Mouse (Mus musculus): ENCODE measurements at regions not wholly inside any gene's neighbourhood (a gene's known extent, or its start where the extent isn't known, plus 50 kb on each side); places are given as distances from the start of the nearest gene placed in this dataset.

DNA sequence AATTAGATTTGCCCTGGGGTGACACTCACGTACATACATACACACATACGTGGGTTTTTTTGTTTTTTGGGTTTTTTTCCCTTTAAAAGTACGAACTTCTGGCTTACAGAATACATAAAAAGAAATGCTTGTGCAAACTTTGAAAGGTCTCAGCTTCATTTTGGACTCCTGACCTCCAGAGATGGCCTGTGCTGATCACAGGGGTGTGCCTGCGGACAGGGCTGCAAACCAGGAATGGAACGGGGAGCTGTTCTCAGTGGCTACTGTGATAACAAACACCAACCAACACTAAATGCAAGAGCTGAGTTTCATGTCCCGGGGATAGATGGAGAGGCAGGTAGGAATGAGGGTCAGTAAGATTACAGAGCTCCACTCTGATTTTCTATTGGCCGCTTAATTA is 134.3 kb upstream of the Man2a1 start:
- Histone ChIP-seq H3K36me3 (replicated peaks in 1 of 2; ENCODE audit: control insufficient read depth in 1 of 2, insufficient read depth in 1 of 2, low read length in 1 of 2) (no peaks in the 10 kb centered on the region), H3K79me2 (replicated peaks; ENCODE audit: control insufficient read depth, extremely low read depth, insufficient read depth, poor library complexity, severe bottlenecking) (no peaks in the 10 kb centered on the region), H3K4me1 (ENCODE audit: control insufficient read depth in 1 of 2, insufficient read depth in 2 of 2) (no peaks in the 10 kb centered on the region), H3K9me3 (replicated peaks; ENCODE audit: low read length) (no peaks in the 10 kb centered on the region), H3K4me2 (ENCODE audit: insufficient read depth, low read depth, poor library complexity, severe bottlenecking) (no peak overlapping the region), H3K27me3 (replicated peaks) (no peaks in the 10 kb centered on the region), H3K27ac (ENCODE audit: insufficient read depth, low read depth) (no peak overlapping the region), H3K9ac (ENCODE audit: insufficient read depth, low read depth) (no peak overlapping the region), H3K4me3 (replicated peaks in 1 of 3; ENCODE audit: low read depth in 2 of 3, low read length in 2 of 3, poor library complexity in 1 of 3) (no peak overlapping the region)
- in situ Hi-C loops (cut with MboI; ENCODE audit: low pct_ligation_motif_present, low pct_unique_long_range_greater_than_20kb, low sequenced_read_pairs), result no loop called here
- no peak for DNase-seq (ENCODE audit: extremely low read depth)
- dilution Hi-C loops (cut with MboI; ENCODE audit: extremely low pct_ligation_motif_present, extremely low pct_unique_long_range_greater_than_20kb, low sequenced_read_pairs), result no loop called here
- TF ChIP-seq MAX (IDR thresholded peaks at IDR 0.05; ENCODE audit: low read length) (no peak), MAFK (IDR thresholded peaks at IDR 0.05; ENCODE audit: insufficient replicate concordance, low read length) (no peak), NELFE (IDR thresholded peaks at IDR 0.05; ENCODE audit: low read depth, low read length) (no peak), POLR2AphosphoS2 (IDR thresholded peaks at IDR 0.05; ENCODE audit: low read depth, low read length) (no peak), SMC3 (IDR thresholded peaks at IDR 0.05; ENCODE audit: low read depth, low read length) (no peak), ZC3H11A (IDR thresholded peaks at IDR 0.05; ENCODE audit: low read depth, low read length) (no peak), NRF1 (IDR thresholded peaks at IDR 0.05; ENCODE audit: low read depth, low read length) (no peak), RAD21 (IDR thresholded peaks at IDR 0.05; ENCODE audit: low read depth, low read length) (no peak), ZKSCAN1 (IDR thresholded peaks at IDR 0.05; ENCODE audit: borderline replicate concordance, low read depth, low read length) (no peak), UBTF (IDR thresholded peaks at IDR 0.05; ENCODE audit: low read depth, low read length) (no peak), ELF1 (IDR thresholded peaks at IDR 0.05; ENCODE audit: low read depth, low read length) (no peak), USF2 (conservative IDR thresholded peaks at IDR 0.05; ENCODE audit: low read depth, low read length) (no peak), MYC (IDR thresholded peaks at IDR 0.05; ENCODE audit: low read depth, low read length) (no peak), ZMIZ1 (IDR thresholded peaks at IDR 0.05; ENCODE audit: low read depth, low read length) (no peak)

DNA sequence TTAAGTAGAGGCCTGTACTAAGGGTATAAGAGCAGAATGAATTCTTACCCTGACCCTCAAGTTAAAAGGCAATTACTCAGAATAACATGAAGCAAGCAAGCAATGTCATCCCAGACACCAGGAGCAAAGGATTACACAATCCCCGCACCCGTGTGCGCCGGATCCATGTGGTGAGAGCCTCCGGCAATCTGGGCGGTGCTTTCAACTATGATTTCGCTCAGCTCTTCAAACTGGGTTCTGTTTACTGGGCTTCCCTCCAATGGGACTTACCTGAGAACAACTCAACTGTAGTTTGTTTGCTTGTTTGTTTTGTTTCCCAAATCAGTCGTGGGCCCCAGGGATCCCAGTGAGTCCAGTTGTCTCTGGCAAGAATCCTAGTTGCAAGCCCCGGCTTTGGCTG is 133.8 kb upstream of the Man2a1 start:
- no peak overlapping the region for H3K27ac ChIP-seq (ENCODE audit: insufficient read depth, low read depth)
- no peaks in the 10 kb centered on the region for H3K27me3 ChIP-seq (replicated peaks)
- in situ Hi-C loops (cut with MboI; ENCODE audit: low pct_ligation_motif_present, low pct_unique_long_range_greater_than_20kb, low sequenced_read_pairs), result no loop called here
- no peaks in the 10 kb centered on the region for H3K79me2 ChIP-seq (replicated peaks; ENCODE audit: control insufficient read depth, extremely low read depth, insufficient read depth, poor library complexity, severe bottlenecking)
- no peaks in the 10 kb centered on the region for H3K9me3 ChIP-seq (replicated peaks; ENCODE audit: low read length)
- no peak overlapping the region for H3K4me2 ChIP-seq (ENCODE audit: insufficient read depth, low read depth, poor library complexity, severe bottlenecking)
- no peak overlapping the region for H3K4me3 ChIP-seq (replicated peaks in 1 of 3; ENCODE audit: low read depth in 2 of 3, low read length in 2 of 3, poor library complexity in 1 of 3)
- H3K36me3 ChIP-seq (replicated peaks in 1 of 2; ENCODE audit: control insufficient read depth in 1 of 2, insufficient read depth in 1 of 2, low read length in 1 of 2), result no peaks in the 10 kb centered on the region
- no peaks in the 10 kb centered on the region for H3K4me1 ChIP-seq (ENCODE audit: control insufficient read depth in 1 of 2, insufficient read depth in 2 of 2)
- no peak overlapping the region for H3K9ac ChIP-seq (ENCODE audit: insufficient read depth, low read depth)
- no peak for TF ChIP-seq POLR2A (IDR thresholded peaks at IDR 0.05; ENCODE audit: low read depth, low read length)
- no peak for TF ChIP-seq CHD1 (IDR thresholded peaks at IDR 0.05; ENCODE audit: low read depth, low read length)
- no peak for TF ChIP-seq GABPA (IDR thresholded peaks at IDR 0.05; ENCODE audit: insufficient replicate concordance, low read depth, low read length)
- TF ChIP-seq RAD21 (IDR thresholded peaks at IDR 0.05; ENCODE audit: low read depth, low read length), result no peak
- TF ChIP-seq USF1 (IDR thresholded peaks at IDR 0.05; ENCODE audit: low read depth, low read length), result no peak
- dilution Hi-C loops (cut with MboI; ENCODE audit: extremely low pct_ligation_motif_present, extremely low pct_unique_long_range_greater_than_20kb, low sequenced_read_pairs), result no loop called here
- DNase-seq (ENCODE audit: extremely low read depth), result no peak
